In genomic region chr12:103433430-103433829, GRCm38 (mm10) we compare ENCODE assay signal across 14 mouse cellular contexts. TPM values are rescaled to one million over a fixed set of nuclear protein-coding genes. Genes with fewer than 3 reads are reported as not detected.
DNase-seq lines count a peak whose midpoint lies in the region; ATAC-seq and TF ChIP-seq lines count a peak whose summit lies in the region.
"Had no signal": no experiment of that assay in that cellular context is flagged by ENCODE, and none has a peak within 500 bp of the region (broad histone marks: within the 10 kb centered on the region; RNA-seq: fewer than 3 reads in every experiment).

No protein-coding gene starts in this region.

- H3ac ChIP-seq in myocyte (ENCODE audit: control insufficient read depth, insufficient read length), result no peak overlapping the region

- H3K36me3 ChIP-seq in kidney, adult 2 months (ENCODE audit: control insufficient read depth, insufficient read depth, low read length), result no peaks in the 10 kb centered on the region
- no peaks in the 10 kb centered on the region for H3K36me3 ChIP-seq in myocyte (ENCODE audit: control insufficient read depth, insufficient read depth)

- no peak overlapping the region for H3K4me3 ChIP-seq in kidney, adult 2 months (ENCODE audit: insufficient read depth, low read depth, low read length)
- H3K4me3 ChIP-seq in myocyte, result peak overlapping the region; percentile 32

- peaks cover 4% of the 10 kb centered on the region for H3K79me2 ChIP-seq in myocyte (ENCODE audit: control insufficient read depth, insufficient read depth)

- 31% methylated on average over 2 of the region's 2 CpGs for WGBS in kidney, adult 2 months

- H3K27ac ChIP-seq in kidney, adult 2 months (ENCODE audit: insufficient read depth, low read depth, low read length), result peak overlapping the region; percentile 89

- peak; percentile 37 for DNase-seq in kidney, adult 2 months
- DNase-seq in kidney, adult 11 months, result no peak
- DNase-seq in NIH3T3 (ENCODE audit: low read depth), result peak; percentile 38
- DNase-seq in adrenal gland, postnatal 14 days, result peak; percentile 80
- DNase-seq in embryo, embryonic 9.5 days (ENCODE audit: extremely low spot score), result no peak
- no peak for DNase-seq in thymus, adult 18-20 months
- DNase-seq: cerebellum, adult 11 months had no signal

- no peak for ATAC-seq in activated CD4-positive, CD25-positive, alpha-beta regulatory T cell, adult 4 months
- ATAC-seq: hindbrain, embryonic 16.5 days had no signal

- no peaks in the 10 kb centered on the region for H3K27me3 ChIP-seq in kidney, adult 2 months (replicated peaks; ENCODE audit: control insufficient read depth, insufficient read depth, low read length)
- no peaks in the 10 kb centered on the region for H3K27me3 ChIP-seq in myocyte (ENCODE audit: control insufficient read depth, insufficient read depth, insufficient read length)

- TF ChIP-seq CTCF in kidney, adult 2 months (conservative IDR thresholded peaks at IDR 0.05; ENCODE audit: insufficient read depth, insufficient read length, low read depth, low read length), result no peak

- peak overlapping the region; percentile 72 for H3K4me2 ChIP-seq in myocyte (ENCODE audit: low read depth)

- TF ChIP-seq POLR2A in kidney, adult 2 months (IDR thresholded peaks at IDR 0.05; ENCODE audit: low read depth, low read length), result no peak
- no peak for TF ChIP-seq POLR2A in myocyte (IDR thresholded peaks at IDR 0.05; ENCODE audit: insufficient read length, low read depth)

- peaks cover 12% of the 10 kb centered on the region for H3K4me1 ChIP-seq in kidney, adult 2 months (ENCODE audit: control insufficient read depth, insufficient read depth, low read length)

TF ChIP-seq in myocyte, 11 proteins besides CTCF, POLR2A, EP300 and RAD21:
- TF ChIP-seq CEBPB (IDR thresholded peaks at IDR 0.05; ENCODE audit: insufficient read depth, poor library complexity, severe bottlenecking) (no peak), USF1 (IDR thresholded peaks at IDR 0.05; ENCODE audit: low read depth) (no peak), REST (IDR thresholded peaks at IDR 0.05; ENCODE audit: insufficient read depth, insufficient read length) (no peak), E2F4 (IDR thresholded peaks at IDR 0.05; ENCODE audit: insufficient read depth) (no peak), TCF3 (IDR thresholded peaks at IDR 0.05; ENCODE audit: insufficient read length, low read depth) (no peak), MYOD1 (IDR thresholded peaks at IDR 0.05; ENCODE audit: control insufficient read depth in 1 of 3, insufficient read length in 2 of 3, low read depth in 2 of 3) (no peak), MAX (IDR thresholded peaks at IDR 0.05; ENCODE audit: low read depth) (no peak), SRF (IDR thresholded peaks at IDR 0.05; ENCODE audit: control insufficient read depth, insufficient read length, low read depth) (no peak), TCF12 (IDR thresholded peaks at IDR 0.05; ENCODE audit: insufficient read depth, poor library complexity, severe bottlenecking) (no peak), MYOG (IDR thresholded peaks at IDR 0.05; ENCODE audit: control insufficient read depth in 1 of 3, insufficient read depth in 1 of 3, insufficient read length in 2 of 3, low read depth in 2 of 3) (no peak), POLR2AphosphoS2 (IDR thresholded peaks at IDR 0.05; ENCODE audit: insufficient read length, low read depth) (no peak)

RNA-seq across cellular contexts. Expression of gene Ifi27, which starts 0.6 kb away (rescaled TPM):
- 320 and 355 TPM in 2 replicates for polyA plus RNA-seq in kidney, adult 2 months (2012; rRNA removed)
- 1,163 and 1,199 TPM in 2 replicates for total RNA-seq in adrenal gland, postnatal 14 days (2021)
- polyA plus RNA-seq in myocyte (2012; fragmentation: generic; extraction: Trizol), result 118 TPM
- polyA plus RNA-seq in activated CD4-positive, CD25-positive, alpha-beta regulatory T cell, adult 4 months (2017; shearing (Covaris generic)), result 100 to 1,000 TPM; 252 to 334 TPM

RNA-seq across cellular contexts. Expression of gene Ddx24, which starts 7.8 kb away (rescaled TPM):
- 37.5 and 41.9 TPM in 2 replicates for polyA plus RNA-seq in kidney, adult 2 months (2012; rRNA removed)
- 92.3 and 99.1 TPM in 2 replicates for total RNA-seq in adrenal gland, postnatal 14 days (2021)
- polyA plus RNA-seq in myocyte (2012; fragmentation: generic; extraction: Trizol), result 85.0 TPM
- 100 to 1,000 TPM; 193 to 282 TPM for polyA plus RNA-seq in activated CD4-positive, CD25-positive, alpha-beta regulatory T cell, adult 4 months (2017; shearing (Covaris generic))

RNA-seq across cellular contexts. Expression of gene Ifi27l2a, which starts 10.1 kb away (rescaled TPM):
- polyA plus RNA-seq in kidney, adult 2 months (2012; rRNA removed), result 427 and 428 TPM in 2 replicates
- total RNA-seq in adrenal gland, postnatal 14 days (2021), result 15.4 and 19.7 TPM in 2 replicates
- 2.4 TPM for polyA plus RNA-seq in myocyte (2012; fragmentation: generic; extraction: Trizol)
- 1,000 to 10,000 TPM; 1,686 to 1,965 TPM for polyA plus RNA-seq in activated CD4-positive, CD25-positive, alpha-beta regulatory T cell, adult 4 months (2017; shearing (Covaris generic))

RNA-seq across cellular contexts. Expression of gene Ifi27l2b, which starts 23.6 kb away (rescaled TPM):
- 0.08 and 0.19 TPM in 2 replicates for polyA plus RNA-seq in kidney, adult 2 months (2012; rRNA removed)
- not detected in 2 replicates for total RNA-seq in adrenal gland, postnatal 14 days (2021)
- not detected for polyA plus RNA-seq in myocyte (2012; fragmentation: generic; extraction: Trizol)
- not detected for polyA plus RNA-seq in activated CD4-positive, CD25-positive, alpha-beta regulatory T cell, adult 4 months (2017; shearing (Covaris generic))
- total RNA-seq: granulocyte monocyte progenitor cell, adult 5-6 weeks; layer of hippocampus, adult 8-10 months had no signal
- polyA plus RNA-seq: embryonic facial prominence, embryonic 11.5 days; hindbrain, embryonic 16.5 days; limb, embryonic 14.5 days had no signal

RNA-seq across cellular contexts. Expression of gene 9330161L09Rik, which starts 25.8 kb away (rescaled TPM):
- polyA plus RNA-seq in kidney, adult 2 months (2012; rRNA removed), result 0.81 and 0.88 TPM in 2 replicates
- 0.90 and 0.93 TPM in 2 replicates for total RNA-seq in adrenal gland, postnatal 14 days (2021)
- 0.60 TPM for polyA plus RNA-seq in myocyte (2012; fragmentation: generic; extraction: Trizol)
- polyA plus RNA-seq in activated CD4-positive, CD25-positive, alpha-beta regulatory T cell, adult 4 months (2017; shearing (Covaris generic)), result 1 to 10 TPM in 1 of 2 experiments, not detected in 1; 1.1 TPM

Comparison
In these comparisons a context has a peak if more than half of its experiments do, and no peak if none do; other contexts are left out.
1. DNase-seq: peak in kidney, adult 2 months (single experiment), NIH3T3 (single experiment) and adrenal gland, postnatal 14 days (single experiment); none in kidney, adult 11 months (single experiment), embryo, embryonic 9.5 days (single experiment) and thymus, adult 18-20 months (0 of 2).
2. RNA of gene Ifi27l2a, which starts 10.1 kb away (polyA plus RNA-seq): 1,686 to 1,965 TPM in activated CD4-positive, CD25-positive, alpha-beta regulatory T cell, adult 4 months and 427 to 428 TPM in kidney, adult 2 months; 2.4 TPM in myocyte (single experiment); every median in the first group is over 100 times any median in the second.